Mouse (Mus musculus): Measurements from ENCODE around the gene Cdh22.

DNA sequence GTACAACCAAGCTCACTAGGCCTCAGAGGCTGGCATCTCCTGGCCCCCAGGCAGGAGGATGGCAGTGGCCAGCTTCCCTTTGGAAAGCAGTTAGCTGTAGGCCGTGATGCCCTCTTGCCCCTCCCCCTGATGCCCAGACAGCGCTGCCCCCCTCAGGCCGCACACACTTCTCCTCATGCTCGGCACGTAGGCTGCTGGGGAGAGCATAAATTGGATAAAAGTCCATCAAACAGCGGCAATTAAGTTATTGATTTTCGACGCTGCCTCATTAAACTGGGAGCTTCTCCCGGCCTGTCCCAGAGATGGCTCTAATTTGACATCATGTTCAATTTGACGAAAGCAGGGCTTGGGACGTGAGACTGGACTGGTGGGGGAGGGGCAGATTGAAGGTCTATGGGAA, 76.8 kb downstream of the Cdh22 start:
- TF ChIP-seq POLR2A (IDR thresholded peaks at IDR 0.05; ENCODE audit: borderline replicate concordance, control insufficient read depth, low read depth, low read length) (no peak), CTCF (IDR thresholded peaks at IDR 0.05; ENCODE audit: control insufficient read depth, insufficient read depth, low read length) (no peak)

Data from bone marrow, adult 2 months (tissue).